Mouse (Mus musculus) testis, adult 2 months (tissue): ENCODE measurements around the gene Gucd1. TPM values are rescaled to one million over a fixed set of nuclear protein-coding genes. Genes with fewer than 3 reads are reported as not detected.

Experiments used
- H3K27ac ChIP-seq: fragments of 200-500 bp; 2 replicates; pipeline ENCODE4 v1.5.1; 2012; ENCODE audit warnings: low read depth, low read length; ENCODE audit not compliant: control insufficient read depth, insufficient read depth
- H3K27me3 ChIP-seq: fragments of 200-500 bp; 2 replicates; pipeline ENCODE4 v1.6.1; 2012; ENCODE audit warnings: mild to moderate bottlenecking, low read length, moderate library complexity; ENCODE audit not compliant: control insufficient read depth, insufficient read depth
- H3K36me3 ChIP-seq: fragments of 200-500 bp; 2 replicates; pipeline ENCODE4 v1.6.1; 2012; ENCODE audit warnings: mild to moderate bottlenecking, low read length; ENCODE audit not compliant: control insufficient read depth, insufficient read depth
- H3K4me1 ChIP-seq: fragments of 200-500 bp; 2 replicates; pipeline ENCODE4 v1.6.1; 2012; ENCODE audit warnings: low read length; ENCODE audit not compliant: control insufficient read depth, insufficient read depth
- H3K4me3 ChIP-seq: fragments of 200-500 bp; 2 replicates; pipeline ENCODE4 v1.5.1; 2012; ENCODE audit warnings: low read depth, mild to moderate bottlenecking, low read length, moderate library complexity, mixed read lengths; ENCODE audit not compliant: control insufficient read depth
- CTCF ChIP-seq: fragments of 200-500 bp; IDR thresholded peaks from 2 replicates; pipeline ENCODE4 v1.5.1; 2012; ENCODE audit warnings: low read depth, mild to moderate bottlenecking, inconsistent platforms, low read length, moderate library complexity; ENCODE audit not compliant: control insufficient read depth, insufficient read depth, insufficient replicate concordance
- POLR2A ChIP-seq: fragments of 200-500 bp; IDR thresholded peaks from 2 replicates; pipeline ENCODE4 v1.6.1; 2012; ENCODE audit warnings: low read depth, mild to moderate bottlenecking, inconsistent platforms, low read length, moderate library complexity; ENCODE audit not compliant: control insufficient read depth
- polyA plus RNA-seq: library from polyadenylated mRNA; depleted of rRNA; stranded (reverse); fragments of >200 nt; gene quantifications from 2 replicates; pipeline ENCODE4 v1.2.3, GENCODE M21; 2012

The Gucd1 gene
- polyA plus RNA-seq, 1 experiment, result 15.1 TPM

GRCm38 (mm10) chr10:75341936-75342335 is 175.8 kb downstream of the Gucd1 start:
- H3K27ac ChIP-seq, result no peak overlapping the region
- no peaks in the 10 kb centered on the region for H3K4me1 ChIP-seq
- no peak overlapping the region for H3K4me3 ChIP-seq
- no peak for TF ChIP-seq CTCF
- TF ChIP-seq POLR2A, result no peak
- no peaks in the 10 kb centered on the region for H3K27me3 ChIP-seq
- H3K36me3 ChIP-seq, result no peaks in the 10 kb centered on the region

- no peaks in the 10 kb centered on the region for H3K36me3 ChIP-seq
These were observed 178.4 kb downstream of the Gucd1 start for GRCm38 (mm10) chr10:75339377-75339776.

GRCm38 (mm10) chr10:75338852-75339251 is 178.9 kb downstream of the Gucd1 start:
- H3K27ac ChIP-seq, result no peak overlapping the region
- no peak overlapping the region for H3K4me3 ChIP-seq
- peaks cover 2% of the 10 kb centered on the region; the same call in 1 of the 2 replicates for H3K4me1 ChIP-seq
- TF ChIP-seq CTCF (no peak), POLR2A (no peak)
- H3K27me3 ChIP-seq, result no peaks in the 10 kb centered on the region
- H3K36me3 ChIP-seq, result no peaks in the 10 kb centered on the region

More at GRCm38 (mm10) chr10:75339377-75339776, 178.4 kb downstream of the Gucd1 start:
- H3K27ac ChIP-seq, result no peak overlapping the region
- no peak overlapping the region for H3K4me3 ChIP-seq
- no peaks in the 10 kb centered on the region for H3K4me1 ChIP-seq
- no peaks in the 10 kb centered on the region for H3K27me3 ChIP-seq
- no peak for TF ChIP-seq POLR2A
- no peak for TF ChIP-seq CTCF

DNA sequence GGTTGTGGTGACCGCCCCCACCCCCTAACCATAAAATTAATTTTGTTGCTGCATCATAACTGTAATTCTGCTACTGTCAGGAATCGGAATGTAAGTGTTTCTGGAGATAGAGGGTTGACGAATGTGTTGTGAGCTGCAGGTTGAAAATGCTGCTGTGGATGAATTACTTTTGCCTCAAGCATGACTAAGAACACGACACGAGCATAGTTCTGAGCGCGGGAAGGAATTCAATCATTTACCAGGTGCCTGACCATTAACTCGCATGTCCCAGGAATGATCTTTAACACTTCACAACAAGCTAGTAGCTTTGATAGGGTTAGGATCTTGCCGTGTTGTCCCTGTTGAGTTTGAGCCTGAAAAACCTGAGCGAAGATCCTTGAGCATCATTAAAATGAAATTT is 180.5 kb downstream of the Gucd1 start:
- no peaks in the 10 kb centered on the region for H3K36me3 ChIP-seq
- peaks cover 12% of the 10 kb centered on the region for H3K4me1 ChIP-seq
- H3K4me3 ChIP-seq, result no peak overlapping the region
- no peak overlapping the region for H3K27ac ChIP-seq
- H3K27me3 ChIP-seq, result no peaks in the 10 kb centered on the region
- TF ChIP-seq CTCF (no peak), POLR2A (no peak)

DNA sequence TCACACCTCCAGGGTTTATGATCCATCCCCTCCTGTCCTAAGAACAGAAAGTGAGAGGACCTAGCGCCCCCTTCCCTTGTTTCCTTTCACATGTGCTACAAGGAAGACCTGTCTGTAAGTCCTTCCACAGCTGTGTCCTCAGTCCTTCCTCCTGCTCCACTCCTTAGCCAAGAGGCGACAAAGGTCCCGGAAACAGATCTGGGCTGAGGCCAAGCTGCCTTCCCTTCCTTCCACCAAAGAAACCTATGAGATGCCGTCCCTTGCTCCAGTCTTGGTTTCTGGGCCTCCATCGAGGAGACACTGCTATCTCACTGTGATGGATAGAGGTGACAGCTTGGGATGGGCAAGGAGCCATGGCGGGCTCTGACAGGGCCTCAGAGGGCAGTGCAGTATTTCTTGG is 182.7 kb downstream of the Gucd1 start:
- no peak overlapping the region for H3K27ac ChIP-seq
- H3K27me3 ChIP-seq, result no peaks in the 10 kb centered on the region
- no peaks in the 10 kb centered on the region for H3K36me3 ChIP-seq
- H3K4me1 ChIP-seq, result peaks cover 12% of the 10 kb centered on the region
- no peak overlapping the region for H3K4me3 ChIP-seq
- TF ChIP-seq CTCF (no peak), POLR2A (no peak)

DNA sequence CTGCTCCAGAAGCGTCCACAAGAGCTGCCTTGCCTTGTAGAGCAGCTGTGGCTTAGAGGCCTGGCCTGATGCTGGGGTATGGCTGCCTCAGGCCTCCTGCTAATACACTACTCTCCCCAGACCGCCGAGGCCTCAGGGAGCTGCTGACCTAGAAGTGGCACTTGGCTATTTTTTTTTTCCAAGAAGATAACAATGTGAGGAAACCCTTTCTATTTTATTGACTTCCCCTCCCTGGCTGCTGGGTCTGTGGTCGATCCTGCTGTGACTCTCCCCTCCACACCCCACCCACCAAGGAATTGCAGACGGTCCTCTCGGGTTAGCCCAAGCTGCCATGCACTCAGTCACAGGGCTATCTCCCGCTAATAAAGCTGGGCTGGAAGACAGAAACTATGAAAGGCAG is 183.6 kb downstream of the Gucd1 start:
- Histone ChIP-seq H3K27me3 (no peaks in the 10 kb centered on the region), H3K36me3 (no peaks in the 10 kb centered on the region), H3K4me3 (no peak overlapping the region), H3K27ac (no peak overlapping the region), H3K4me1 (peaks cover 12% of the 10 kb centered on the region)
- TF ChIP-seq CTCF (no peak), POLR2A (no peak)

DNA sequence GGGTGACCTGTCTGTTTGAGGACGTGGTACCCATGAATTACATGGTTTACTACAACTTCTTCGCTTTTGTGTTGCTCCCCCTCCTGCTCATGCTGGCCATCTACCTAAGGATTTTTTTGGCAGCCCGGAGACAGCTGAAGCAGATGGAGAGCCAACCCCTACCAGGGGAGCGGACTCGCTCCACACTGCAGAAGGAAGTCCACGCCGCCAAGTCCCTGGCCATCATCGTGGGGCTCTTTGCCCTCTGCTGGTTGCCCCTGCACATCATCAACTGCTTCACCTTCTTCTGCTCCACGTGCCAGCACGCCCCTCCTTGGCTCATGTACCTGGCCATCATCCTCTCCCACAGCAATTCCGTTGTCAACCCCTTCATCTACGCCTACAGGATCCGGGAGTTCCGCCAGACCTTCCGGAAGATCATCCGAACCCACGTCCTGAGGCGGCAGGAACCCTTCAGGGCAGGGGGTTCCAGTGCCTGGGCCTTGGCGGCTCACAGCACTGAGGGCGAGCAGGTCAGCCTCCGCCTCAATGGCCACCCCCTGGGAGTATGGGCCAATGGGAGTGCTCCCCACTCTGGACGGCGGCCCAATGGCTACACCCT is 184.5 kb downstream of the Gucd1 start:
- no peaks in the 10 kb centered on the region for H3K36me3 ChIP-seq
- TF ChIP-seq POLR2A, result no peak
- no peak for TF ChIP-seq CTCF
- peak overlapping the region; percentile 60 for H3K4me3 ChIP-seq
- no peak overlapping the region for H3K27ac ChIP-seq
- peaks cover 12% of the 10 kb centered on the region for H3K4me1 ChIP-seq
- no peaks in the 10 kb centered on the region for H3K27me3 ChIP-seq
